Mouse (Mus musculus) adipocyte (in vitro differentiated cells): Measurements from ENCODE around the gene Scn1b.
A peak's percentile ranks its signal among the peaks of the same experiment; 100 is the strongest.

Experiments used
- DNase-seq: peaks from one replicate; pipeline ENCODE4 v3.0.0-alpha.2; 2016; ENCODE audit warnings: low spot score

The Scn1b gene

DNA sequence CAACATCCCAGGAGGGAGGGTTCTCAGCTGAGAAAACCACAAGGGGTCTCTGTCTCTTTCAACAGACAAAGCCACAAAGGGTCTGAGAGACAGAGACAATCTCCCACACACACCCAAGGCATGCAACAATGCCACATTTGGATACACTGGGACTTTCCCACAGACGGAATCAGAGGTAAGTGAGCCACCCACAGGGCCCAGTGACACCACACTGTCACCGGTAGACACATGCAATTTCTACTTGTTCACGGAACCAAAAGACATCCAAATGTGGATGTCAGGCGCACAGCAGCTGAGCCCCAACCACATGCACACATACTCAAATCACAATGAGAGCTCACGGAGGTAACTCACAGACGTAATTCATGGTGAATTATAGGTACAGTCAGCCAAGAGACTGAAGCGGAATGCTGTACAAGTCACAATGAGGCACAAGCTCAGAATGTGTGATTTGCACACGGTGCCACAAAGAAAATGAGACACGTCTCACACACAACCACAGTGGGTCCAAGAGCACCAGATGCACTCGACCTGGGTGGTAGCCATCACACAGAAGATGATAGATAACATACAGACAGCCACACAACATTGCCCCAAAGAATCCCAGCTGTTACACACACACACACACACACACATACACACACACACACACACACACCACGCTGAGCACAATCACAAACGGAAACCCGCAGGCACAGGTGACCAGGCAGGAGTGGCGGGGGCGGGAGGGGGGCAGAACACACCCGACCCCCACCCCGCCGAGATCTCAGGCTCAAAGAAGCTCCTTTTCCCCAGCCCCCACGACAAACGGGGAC lies 23.2 kb upstream of the Scn1b start:
- peak; percentile 30 for DNase-seq

GRCm38 (mm10) chr7:31149271-31149670 lies 22.5 kb upstream of the Scn1b start:
- no peak for DNase-seq

DNA sequence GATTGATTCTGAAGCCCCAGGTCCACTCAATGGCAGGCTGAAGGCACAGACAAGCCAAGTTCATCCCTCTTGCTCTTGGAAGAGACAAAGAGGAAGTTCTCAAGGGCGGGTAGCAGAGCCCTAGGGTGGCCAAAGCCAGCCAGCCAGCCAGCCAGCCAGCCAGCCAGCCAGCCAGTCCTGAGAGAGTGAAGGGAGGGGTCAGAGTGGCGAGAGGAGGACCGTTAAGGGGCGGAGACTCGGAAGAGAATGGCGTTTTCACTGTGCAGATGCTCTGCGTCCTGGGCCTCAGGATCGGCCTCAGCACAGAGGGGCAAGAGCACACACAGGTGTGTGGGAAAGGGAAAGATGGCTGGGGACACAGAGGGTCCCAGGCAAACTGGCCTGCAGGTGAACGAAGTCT lies 22.0 kb upstream of the Scn1b start:
- peak; percentile 74 for DNase-seq

DNA sequence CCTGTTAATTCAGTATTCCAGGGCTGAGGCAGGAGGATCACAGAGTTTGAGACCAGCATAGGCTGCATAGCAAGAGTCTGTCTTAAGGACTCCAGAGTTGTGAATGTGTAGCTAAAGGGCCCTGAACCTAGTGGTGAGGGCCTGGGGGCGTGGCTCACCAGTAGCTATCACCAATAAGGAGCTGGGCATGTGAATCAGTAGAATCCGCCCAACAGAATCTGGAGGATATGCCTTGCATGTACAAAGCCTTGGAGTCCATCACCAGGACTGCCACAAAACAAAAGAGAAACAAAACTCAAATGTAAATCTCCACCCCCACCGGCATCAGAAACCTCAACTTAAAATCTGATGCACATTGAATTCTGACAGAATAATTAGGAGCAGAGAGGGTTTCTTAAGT lies 21.3 kb upstream of the Scn1b start:
- peak; percentile 60 for DNase-seq

DNA sequence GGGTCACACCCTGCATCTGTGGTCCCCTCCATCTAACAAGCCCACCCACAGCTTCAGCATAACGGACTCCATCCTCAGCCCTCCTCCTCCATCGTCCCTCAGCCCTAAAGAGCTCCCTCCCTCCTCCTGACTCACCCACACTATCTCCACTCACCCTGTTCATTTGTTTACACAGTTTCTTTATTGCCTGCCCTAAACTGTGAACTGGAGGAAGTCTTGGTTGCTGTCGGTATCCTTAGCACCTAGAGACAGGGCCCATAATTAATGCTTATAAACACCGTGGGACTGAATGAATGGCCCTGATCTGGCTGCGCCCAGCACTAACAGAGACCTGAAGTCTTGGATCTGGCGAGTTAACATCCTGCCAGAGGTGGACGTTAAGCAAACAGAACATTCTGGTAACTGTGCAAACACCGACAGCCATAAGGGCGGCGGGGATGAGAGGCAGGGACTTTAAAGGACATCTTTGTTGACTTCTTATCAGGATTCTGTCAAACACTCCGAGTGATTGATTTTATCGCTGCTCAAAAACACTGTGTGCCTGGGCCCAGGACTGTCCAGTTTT lies 18.9 kb upstream of the Scn1b start:
- no peak for DNase-seq

DNA sequence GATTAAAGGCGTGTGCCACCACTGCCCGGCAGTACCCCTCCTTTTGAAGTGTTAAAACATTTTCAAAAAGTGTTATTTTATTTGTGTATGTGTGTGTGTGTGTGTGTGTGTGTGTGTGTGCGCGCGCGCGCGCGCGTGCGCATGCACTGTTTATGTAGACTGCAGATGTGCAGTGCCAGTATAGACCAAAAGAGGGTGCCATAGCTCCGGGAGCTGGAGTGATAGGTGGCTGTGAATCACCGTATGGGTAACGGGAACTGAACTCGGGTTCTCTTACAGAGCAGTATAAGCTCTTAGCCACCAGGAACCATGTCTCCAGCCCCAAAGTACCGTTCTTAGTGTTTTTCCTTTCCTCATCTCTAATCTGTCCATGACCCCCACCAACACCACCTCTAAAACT lies 18.1 kb upstream of the Scn1b start:
- DNase-seq: no peak

GRCm38 (mm10) chr7:31140941-31141340 lies 14.1 kb upstream of the Scn1b start:
- no peak for DNase-seq

GRCm38 (mm10) chr7:31140302-31140701 lies 13.5 kb upstream of the Scn1b start:
- DNase-seq: no peak

DNA sequence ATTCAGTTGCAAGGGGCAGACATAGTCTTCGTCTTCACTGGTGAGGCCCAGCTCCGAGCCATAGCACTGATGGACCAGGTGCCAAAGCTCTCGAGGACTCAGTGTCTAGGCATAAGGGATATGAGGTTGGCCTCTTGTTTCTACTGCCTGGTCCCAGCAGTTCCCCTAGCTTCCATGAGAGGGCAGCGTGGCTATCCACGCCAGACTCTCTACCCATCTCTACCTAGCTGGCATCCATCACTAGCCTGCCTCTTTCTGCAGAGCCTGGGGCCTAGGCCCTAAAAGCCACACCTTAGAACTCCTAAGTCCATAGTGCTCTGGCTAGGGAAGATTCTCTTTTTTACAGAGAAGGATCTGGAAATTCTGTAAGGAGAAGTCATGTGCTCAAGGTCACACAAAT lies 13.0 kb upstream of the Scn1b start:
- DNase-seq: peak; percentile 20

DNA sequence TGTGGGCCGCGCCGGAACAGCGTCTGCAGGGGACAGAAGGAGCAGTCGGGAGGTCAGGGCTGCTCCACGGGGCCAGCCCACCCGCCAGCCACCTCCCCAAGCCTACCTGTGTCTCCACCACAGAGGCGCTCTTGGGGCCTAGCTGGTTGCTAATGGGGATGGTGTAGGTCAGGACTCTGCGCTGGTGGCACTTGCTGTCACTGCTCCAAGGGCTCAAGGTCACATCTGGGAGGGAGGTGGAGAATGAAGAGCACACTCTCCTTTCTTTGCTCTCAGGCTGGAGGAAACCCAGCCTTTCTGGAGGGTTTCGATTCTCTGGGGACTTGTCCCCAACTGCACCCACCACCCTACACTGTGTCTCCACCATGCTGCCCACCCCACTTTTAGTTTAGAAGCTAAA lies 8.9 kb upstream of the Scn1b start:
- DNase-seq: no peak

GRCm38 (mm10) chr7:31131866-31132265 lies 5.1 kb upstream of the Scn1b start:
- DNase-seq: no peak

DNA sequence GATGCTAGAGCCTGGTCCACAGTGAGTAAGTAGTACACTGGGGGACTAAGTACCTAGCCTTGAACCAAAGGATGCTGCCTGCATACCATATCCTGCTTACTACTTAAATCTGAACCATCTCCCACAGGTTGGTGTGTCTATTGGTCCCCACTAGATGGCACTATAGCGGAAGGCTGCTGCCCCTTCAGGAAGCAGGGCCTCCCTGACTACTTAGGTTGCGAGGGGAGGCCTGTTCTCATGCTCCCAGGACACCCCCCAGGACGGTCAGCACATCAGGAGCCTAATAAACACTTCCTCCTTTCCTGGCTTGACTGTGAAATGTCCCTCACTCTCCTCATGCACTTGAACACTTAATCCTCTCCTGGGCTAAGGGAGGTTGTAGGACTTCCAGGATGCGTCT lies 4.0 kb upstream of the Scn1b start:
- DNase-seq: peak; percentile 48

DNA sequence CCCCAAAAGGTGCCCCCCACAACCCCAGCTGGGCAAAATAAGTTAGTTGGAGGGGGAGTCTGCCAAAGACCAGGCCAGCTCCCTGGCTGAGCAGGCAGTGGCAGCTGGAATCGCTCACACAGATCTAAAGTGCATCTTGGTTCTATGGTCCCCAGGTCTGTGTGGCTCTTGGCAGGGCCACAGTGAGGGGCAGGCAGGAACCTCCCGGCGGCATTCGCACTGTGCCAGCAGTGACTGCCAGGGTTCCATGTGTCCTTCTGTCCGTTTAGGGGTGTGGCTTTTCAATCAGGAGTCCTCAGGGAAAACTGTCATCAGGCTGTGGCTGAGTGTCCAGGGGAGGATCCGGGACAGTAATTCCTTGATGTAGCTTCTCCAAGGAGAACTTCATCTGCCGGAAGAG lies 3.4 kb upstream of the Scn1b start:
- no peak for DNase-seq

DNA sequence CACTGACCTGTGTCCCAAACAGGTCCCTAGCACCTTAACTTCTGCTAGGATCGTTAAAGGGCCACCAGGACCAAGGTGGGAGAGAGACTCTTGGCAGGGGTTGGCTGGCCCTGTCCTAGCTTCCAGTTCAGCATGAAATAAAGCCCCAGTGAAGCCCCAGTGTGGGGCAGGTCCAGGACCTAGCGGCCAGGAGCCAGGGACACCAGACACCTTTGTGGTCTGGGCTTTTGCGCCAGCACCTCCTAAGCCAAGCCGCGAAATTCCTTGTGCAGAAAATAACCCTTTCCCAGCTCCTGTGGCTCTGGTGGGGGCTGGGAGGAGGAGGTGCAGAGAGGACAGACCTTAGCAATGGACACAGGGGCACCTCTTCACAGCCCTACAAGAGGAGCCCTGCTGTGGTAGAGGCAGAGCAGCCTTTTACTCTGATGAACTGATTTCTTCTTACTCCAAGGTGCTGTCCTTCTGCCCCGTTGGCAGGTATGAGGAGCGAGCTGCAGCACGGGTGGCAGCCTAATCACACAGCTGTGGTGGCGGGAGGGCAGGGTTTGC lies 1.4 kb upstream of the Scn1b start:
- DNase-seq: no peak

GRCm38 (mm10) chr7:31126211-31126751 lies 522 bp downstream of the Scn1b start:
- no peak for DNase-seq

DNA sequence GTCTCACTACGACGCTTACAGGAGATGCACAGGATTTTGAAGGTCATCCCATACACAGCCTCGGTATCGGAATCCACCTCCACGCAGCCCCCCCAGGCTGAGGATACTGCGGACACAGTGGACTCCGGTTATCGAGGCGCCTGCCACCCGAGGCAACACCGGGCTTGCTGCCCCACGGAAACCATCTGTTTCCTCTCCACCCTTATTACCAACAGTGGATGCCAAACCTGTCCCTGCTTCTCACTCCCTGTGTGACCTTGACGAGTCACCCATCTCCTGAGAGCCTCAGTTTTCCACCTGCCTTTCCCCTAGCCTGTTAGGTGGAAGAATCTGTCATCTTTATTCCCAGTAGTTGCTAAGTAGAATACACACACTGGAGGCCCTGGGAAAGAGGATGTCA lies 1.7 kb downstream of the Scn1b start:
- no peak for DNase-seq

DNA sequence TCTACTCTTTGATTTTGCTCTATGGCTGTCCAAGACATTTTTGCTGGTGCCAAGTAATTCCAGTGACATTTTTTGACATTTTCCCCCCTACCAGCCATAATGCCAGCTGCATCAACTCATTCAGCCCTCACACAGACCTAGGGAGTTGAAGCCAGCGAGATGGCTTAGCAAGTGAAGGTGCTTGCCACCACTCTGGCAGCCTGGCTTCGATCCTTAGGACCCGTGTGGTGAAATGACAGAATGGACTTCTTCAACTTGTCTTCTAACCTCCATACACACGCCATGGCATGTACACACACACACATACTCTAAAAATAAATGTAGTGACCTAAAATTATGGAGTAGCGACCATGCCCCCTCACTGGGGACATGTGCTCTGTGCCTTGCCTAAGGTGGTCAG lies 2.4 kb downstream of the Scn1b start:
- no peak for DNase-seq

DNA sequence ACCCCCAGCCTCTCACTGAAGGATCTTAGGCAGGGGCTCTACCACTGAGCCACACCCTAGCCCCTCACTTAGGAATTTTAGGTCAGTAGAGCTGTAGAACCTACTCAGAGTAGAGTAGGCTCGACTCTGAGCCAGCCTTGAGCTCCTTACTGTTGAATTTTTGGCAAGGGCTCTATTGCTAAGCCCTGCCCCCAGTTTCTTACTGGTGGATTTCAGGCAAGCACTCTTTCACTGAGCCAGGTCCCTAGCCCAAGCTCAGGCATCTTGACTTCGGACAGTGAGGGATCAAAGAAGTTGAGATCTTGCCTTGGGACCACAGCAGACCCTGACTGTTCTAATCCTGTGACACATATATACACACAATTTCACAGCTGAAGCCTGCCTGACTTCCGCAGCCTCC lies 3.1 kb downstream of the Scn1b start:
- no peak for DNase-seq

GRCm38 (mm10) chr7:31122641-31123631 lies 3.9 kb downstream of the Scn1b start:
- no peak for DNase-seq

DNA sequence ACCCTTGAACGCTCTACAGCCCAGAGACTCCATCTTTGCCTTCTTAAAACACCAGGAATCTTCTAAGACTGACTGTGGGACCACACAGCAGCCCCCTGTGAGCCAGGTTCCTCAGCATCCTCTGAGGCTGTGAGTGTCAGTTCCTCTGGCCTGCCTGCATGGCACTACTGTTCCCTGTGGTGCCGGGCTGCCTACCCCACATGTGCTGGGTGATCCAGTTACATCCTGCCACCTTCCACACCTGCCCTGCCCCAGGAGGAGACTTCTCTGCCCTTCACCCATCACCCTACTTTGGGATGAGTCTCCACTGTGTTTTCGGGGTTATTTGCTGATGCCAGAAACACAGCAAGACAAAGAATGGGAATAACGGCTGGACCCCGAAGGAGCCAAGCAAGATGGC lies 7.2 kb downstream of the Scn1b start:
- no peak for DNase-seq

DNA sequence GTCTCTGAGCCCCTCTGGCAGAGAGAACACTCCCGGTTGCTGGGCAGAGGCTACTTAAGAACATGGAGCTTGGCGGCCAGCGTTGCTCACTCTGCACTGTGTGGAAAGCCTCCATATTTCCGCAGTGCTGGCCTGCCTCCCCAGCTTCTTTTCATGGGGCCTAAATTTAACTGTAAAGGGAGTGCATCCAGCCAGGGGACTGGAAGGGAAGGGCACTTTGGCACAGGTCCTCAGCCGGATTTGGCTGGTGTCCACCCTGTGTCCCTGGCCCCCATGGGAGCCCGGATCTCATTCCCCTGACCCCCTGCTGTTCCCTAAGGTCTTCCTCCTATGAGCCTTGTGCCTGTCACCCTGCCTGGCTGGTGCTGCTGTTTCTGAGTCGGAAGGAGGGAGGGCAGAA lies 8.3 kb downstream of the Scn1b start:
- DNase-seq: no peak

DNA sequence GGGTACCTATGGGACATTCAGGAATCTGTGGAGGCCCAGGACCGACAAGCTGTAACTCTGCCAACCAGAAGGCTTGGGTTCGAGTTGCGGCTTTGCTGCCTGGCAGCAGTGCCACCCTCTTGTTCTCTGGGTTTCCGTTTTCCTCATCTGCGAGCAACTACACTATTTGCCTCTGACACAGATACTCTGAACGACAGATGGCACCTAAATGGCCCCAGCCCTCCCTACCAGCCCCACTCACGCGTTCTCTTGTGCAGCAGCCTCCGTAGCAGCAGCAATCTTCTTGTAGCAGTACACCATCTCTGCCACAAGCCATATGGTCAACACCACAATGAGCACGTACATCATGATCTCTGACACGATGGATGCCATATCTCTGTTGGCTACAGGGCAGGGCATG lies 9.3 kb downstream of the Scn1b start:
- no peak for DNase-seq
